ENCODE assay signal across 9 mouse cellular contexts in genomic region chr11:98945605-98945977, GRCm38 (mm10). TPM values are rescaled to one million over a fixed set of nuclear protein-coding genes. Genes with fewer than 3 reads are reported as not detected.
DNase-seq lines count a peak whose midpoint lies in the region; ATAC-seq and TF ChIP-seq lines count a peak whose summit lies in the region.
"Had no signal": no experiment of that assay in that cellular context is flagged by ENCODE, and none has a peak within 500 bp of the region (broad histone marks: within the 10 kb centered on the region; RNA-seq: fewer than 3 reads in every experiment).

No protein-coding gene starts in this region.

- dilution Hi-C loops in CH12.LX (cut with MboI; ENCODE audit: extremely low pct_ligation_motif_present, extremely low pct_unique_long_range_greater_than_20kb, low sequenced_read_pairs) = no loop called here

- no peak for TF ChIP-seq RAD21 in CH12.LX (IDR thresholded peaks at IDR 0.05; ENCODE audit: low read depth, low read length)

- H3K9me3 ChIP-seq in heart, embryonic 13.5 days = no peaks in the 10 kb centered on the region
- no peaks in the 10 kb centered on the region for H3K9me3 ChIP-seq in CH12.LX (replicated peaks; ENCODE audit: low read length)
- no peaks in the 10 kb centered on the region for H3K9me3 ChIP-seq in embryonic facial prominence, embryonic 15.5 days (replicated peaks)
- H3K9me3 ChIP-seq in limb, embryonic 13.5 days = no peaks in the 10 kb centered on the region

- intact Hi-C loops in heart, postnatal 25 days (cut with DNase I) = no loop called here

- peaks cover 8% of the 10 kb centered on the region; the same call in 1 of the 2 replicates for H3K79me2 ChIP-seq in CH12.LX (replicated peaks; ENCODE audit: control insufficient read depth, extremely low read depth, insufficient read depth, poor library complexity, severe bottlenecking)

- peaks cover 97% of the 10 kb centered on the region for H3K4me1 ChIP-seq in heart, embryonic 13.5 days
- peaks cover 45 to 93% of the 10 kb centered on the region in 2 experiments for H3K4me1 ChIP-seq in CH12.LX (ENCODE audit: control insufficient read depth in 1 of 2, insufficient read depth in 2 of 2)
- peaks cover 92% of the 10 kb centered on the region for H3K4me1 ChIP-seq in embryonic facial prominence, embryonic 15.5 days
- H3K4me1 ChIP-seq in limb, embryonic 13.5 days = peaks cover 90% of the 10 kb centered on the region

- H3K27ac ChIP-seq in heart, embryonic 13.5 days (replicated peaks) = peak overlapping the region; percentile 99
- no peak overlapping the region for H3K27ac ChIP-seq in CH12.LX (ENCODE audit: insufficient read depth, low read depth)
- peak overlapping the region; percentile 96 for H3K27ac ChIP-seq in embryonic facial prominence, embryonic 15.5 days (replicated peaks)
- H3K27ac ChIP-seq in limb, embryonic 13.5 days = peak overlapping the region; percentile 52; the same call in 1 of the 2 replicates

- 50% methylated on average over 3 of the region's 3 CpGs for WGBS in heart, embryonic 13.5 days
- 24% methylated on average over 3 of the region's 3 CpGs for WGBS in embryonic facial prominence, embryonic 15.5 days
- 46% methylated on average over 3 of the region's 3 CpGs for WGBS in limb, embryonic 13.5 days

- TF ChIP-seq POLR2A in CH12.LX (IDR thresholded peaks at IDR 0.05; ENCODE audit: low read depth, low read length) = no peak

- TF ChIP-seq CTCF in CH12.LX (conservative IDR thresholded peaks at IDR 0.05 in 1 of 2, IDR thresholded peaks at IDR 0.05 in 1 of 2; ENCODE audit: low read depth in 2 of 2, low read length in 2 of 2) = no peak

- in situ Hi-C loops in CH12.LX (cut with MboI; ENCODE audit: low pct_ligation_motif_present, low pct_unique_long_range_greater_than_20kb, low sequenced_read_pairs) = no loop called here

- peak overlapping the region; percentile 91 for H3K9ac ChIP-seq in heart, embryonic 13.5 days
- H3K9ac ChIP-seq in CH12.LX (ENCODE audit: insufficient read depth, low read depth) = no peak overlapping the region
- H3K9ac ChIP-seq in embryonic facial prominence, embryonic 15.5 days = no peak overlapping the region
- H3K9ac ChIP-seq in limb, embryonic 13.5 days = peak overlapping the region; percentile 25; the same call in 1 of the 2 replicates

- peaks cover 16% of the 10 kb centered on the region for H3K36me3 ChIP-seq in heart, embryonic 13.5 days
- H3K36me3 ChIP-seq in CH12.LX (replicated peaks in 1 of 2; ENCODE audit: control insufficient read depth in 1 of 2, insufficient read depth in 1 of 2, low read length in 1 of 2) = peaks cover 2 to 15% of the 10 kb centered on the region in 2 experiments
- peaks cover 7% of the 10 kb centered on the region; the same call in 1 of the 2 replicates for H3K36me3 ChIP-seq in embryonic facial prominence, embryonic 15.5 days
- peaks cover 32% of the 10 kb centered on the region for H3K36me3 ChIP-seq in limb, embryonic 13.5 days

- TF ChIP-seq EP300 in CH12.LX (IDR thresholded peaks at IDR 0.05; ENCODE audit: low read length) = no peak

- no peak for DNase-seq in heart, postnatal 25 days (ENCODE audit: low spot score)
- DNase-seq in CH12.LX (ENCODE audit: extremely low read depth) = no peak
- no peak for DNase-seq in layer of hippocampus, adult 8-10 months (ENCODE audit: low spot score in 2 of 2)
- no peak for DNase-seq in right cerebral cortex, adult 2 months (ENCODE audit: low spot score in 2 of 2)
- no peak for DNase-seq in gastrocnemius, adult 8-10 months (ENCODE audit: low spot score in 2 of 2)

- no peaks in the 10 kb centered on the region for H3K27me3 ChIP-seq in heart, embryonic 13.5 days (replicated peaks)
- no peaks in the 10 kb centered on the region for H3K27me3 ChIP-seq in CH12.LX (replicated peaks)
- no peaks in the 10 kb centered on the region for H3K27me3 ChIP-seq in embryonic facial prominence, embryonic 15.5 days
- no peaks in the 10 kb centered on the region for H3K27me3 ChIP-seq in limb, embryonic 13.5 days

- no peak for ATAC-seq in heart, embryonic 13.5 days (ENCODE audit: extremely low read depth, insufficient number of reproducible peaks, low FRiP score, low TSS enrichment)
- ATAC-seq in embryonic facial prominence, embryonic 15.5 days (ENCODE audit: insufficient number of reproducible peaks, low FRiP score, low TSS enrichment, low read depth) = no peak
- ATAC-seq in limb, embryonic 13.5 days (ENCODE audit: low FRiP score, low read depth) = no peak

- H3K4me2 ChIP-seq in heart, embryonic 13.5 days = 0 out of 2 replicates have a peak overlapping the region, but pooled peaks have one; percentile 5
- no peak overlapping the region for H3K4me2 ChIP-seq in CH12.LX (ENCODE audit: insufficient read depth, low read depth, poor library complexity, severe bottlenecking)
- H3K4me2 ChIP-seq in embryonic facial prominence, embryonic 15.5 days (replicated peaks) = no peak overlapping the region
- no peak overlapping the region; the same call in 1 of the 2 replicates for H3K4me2 ChIP-seq in limb, embryonic 13.5 days (replicated peaks)

- no peak overlapping the region for H3K4me3 ChIP-seq in heart, embryonic 13.5 days
- no peak overlapping the region for H3K4me3 ChIP-seq in CH12.LX (replicated peaks in 1 of 3; ENCODE audit: low read depth in 2 of 3, low read length in 2 of 3, poor library complexity in 1 of 3)
- H3K4me3 ChIP-seq in embryonic facial prominence, embryonic 15.5 days (replicated peaks) = no peak overlapping the region
- no peak overlapping the region for H3K4me3 ChIP-seq in limb, embryonic 13.5 days

TF ChIP-seq in CH12.LX, 34 proteins besides CTCF, POLR2A, EP300 and RAD21:
- no peak for TF ChIP-seq TCF12 (IDR thresholded peaks at IDR 0.05; ENCODE audit: low read depth, low read length)
- TF ChIP-seq SMC3 (IDR thresholded peaks at IDR 0.05; ENCODE audit: low read depth, low read length) = no peak
- 0 out of 2 replicates have a peak, but pooled peaks have one; percentile 7 for TF ChIP-seq CHD1 (IDR thresholded peaks at IDR 0.05; ENCODE audit: low read depth, low read length)

RNA-seq across cellular contexts. Expression of gene Rara, which starts 18.0 kb away (rescaled TPM):
- 27.9 and 28.3 TPM in 2 replicates for polyA plus RNA-seq in heart, embryonic 13.5 days (2015; fragmentation: Nextera tagmentation; extraction: Ambion mirVana)
- 10 to 100 TPM; 11.8 TPM for total RNA-seq in heart, postnatal 25 days (2021)
- total RNA-seq in CH12.LX (2012; rRNA removed) (11.1 and 12.1 TPM in 2 replicates), CH12.LX (2014; rRNA removed) (2.7 and 4.5 TPM in 2 replicates)
- polyA plus RNA-seq in CH12.LX (2012; ENCODE audit: insufficient read length, low read depth) = 12.4 and 13.7 TPM in 2 replicates
- 50.0 and 53.5 TPM in 2 replicates for polyA plus RNA-seq in embryonic facial prominence, embryonic 15.5 days (2015; fragmentation: Nextera tagmentation; extraction: Ambion mirVana)
- 46.5 and 49.8 TPM in 2 replicates for polyA plus RNA-seq in limb, embryonic 13.5 days (2015; fragmentation: Nextera tagmentation; extraction: Ambion mirVana)
- 10 to 100 TPM; 17.3 to 20.2 (median 19.4) TPM for total RNA-seq in layer of hippocampus, adult 8-10 months (2022)
- 10 to 100 TPM in 2 of 4 experiments, 1 to 10 TPM in 2; 8.3 to 11.7 (median 9.5) TPM for total RNA-seq in gastrocnemius, adult 8-10 months (2022)

RNA-seq across cellular contexts. Expression of gene Gjd3, which starts 37.2 kb away (rescaled TPM):
- 1.3 and 3.3 TPM in 2 replicates for polyA plus RNA-seq in heart, embryonic 13.5 days (2015; fragmentation: Nextera tagmentation; extraction: Ambion mirVana)
- 1 to 10 TPM in 1 of 2 experiments, under 1 TPM in 1; 0.52 to 1.1 TPM for total RNA-seq in heart, postnatal 25 days (2021)
- total RNA-seq in CH12.LX (2012; rRNA removed) (0.47 and 0.50 TPM in 2 replicates), CH12.LX (2014; rRNA removed) (not detected in 2 replicates)
- not detected in 2 replicates for polyA plus RNA-seq in CH12.LX (2012; ENCODE audit: insufficient read length, low read depth)
- polyA plus RNA-seq in embryonic facial prominence, embryonic 15.5 days (2015; fragmentation: Nextera tagmentation; extraction: Ambion mirVana) = 0.96 and 1.1 TPM in 2 replicates
- 0.41 and 0.78 TPM in 2 replicates for polyA plus RNA-seq in limb, embryonic 13.5 days (2015; fragmentation: Nextera tagmentation; extraction: Ambion mirVana)
- total RNA-seq in layer of hippocampus, adult 8-10 months (2022) = 1 to 10 TPM in 2 of 4 experiments, not detected in 2; 1.4 to 1.6 TPM
- not detected for total RNA-seq in gastrocnemius, adult 8-10 months (2022)
- polyA plus RNA-seq: limb, embryonic 11.5 days had no signal

RNA-seq across cellular contexts. Expression of gene Cdc6, which starts 38.0 kb away (rescaled TPM):
- 21.1 and 22.9 TPM in 2 replicates for polyA plus RNA-seq in heart, embryonic 13.5 days (2015; fragmentation: Nextera tagmentation; extraction: Ambion mirVana)
- total RNA-seq in heart, postnatal 25 days (2021) = under 1 TPM; 0.28 to 0.52 TPM
- total RNA-seq in CH12.LX (2012; rRNA removed) (47.4 and 78.9 TPM in 2 replicates), CH12.LX (2014; rRNA removed) (93.7 and 99.3 TPM in 2 replicates)
- polyA plus RNA-seq in CH12.LX (2012; ENCODE audit: insufficient read length, low read depth) = 81.3 and 91.9 TPM in 2 replicates
- 22.6 and 22.7 TPM in 2 replicates for polyA plus RNA-seq in embryonic facial prominence, embryonic 15.5 days (2015; fragmentation: Nextera tagmentation; extraction: Ambion mirVana)
- 31.4 and 32.3 TPM in 2 replicates for polyA plus RNA-seq in limb, embryonic 13.5 days (2015; fragmentation: Nextera tagmentation; extraction: Ambion mirVana)
- total RNA-seq in layer of hippocampus, adult 8-10 months (2022) = 1 to 10 TPM in 1 of 4 experiments, under 1 TPM in 3; 0.36 to 1.2 (median 0.44) TPM
- under 1 TPM in 2 of 4 experiments, not detected in 2; 0.07 to 0.13 TPM for total RNA-seq in gastrocnemius, adult 8-10 months (2022)

Comparison
In these comparisons a context has a peak if more than half of its experiments do, and no peak if none do; other contexts are left out.
1. H3K9ac ChIP-seq: peak in heart, embryonic 13.5 days (single experiment) and limb, embryonic 13.5 days (single experiment); none in CH12.LX (single experiment) and embryonic facial prominence, embryonic 15.5 days (single experiment).
2. RNA of gene Cdc6, which starts 38.0 kb away (total RNA-seq): 47.4 to 99.3 TPM in CH12.LX; 0.28 to 0.52 TPM in heart, postnatal 25 days, 0.36 to 1.2 TPM in layer of hippocampus, adult 8-10 months and 0.07 to 0.13 TPM in gastrocnemius, adult 8-10 months; every median in the first group is over 10 times any median in the second.